Mouse (Mus musculus): ENCODE data around the gene Sf3b1.

DNA sequence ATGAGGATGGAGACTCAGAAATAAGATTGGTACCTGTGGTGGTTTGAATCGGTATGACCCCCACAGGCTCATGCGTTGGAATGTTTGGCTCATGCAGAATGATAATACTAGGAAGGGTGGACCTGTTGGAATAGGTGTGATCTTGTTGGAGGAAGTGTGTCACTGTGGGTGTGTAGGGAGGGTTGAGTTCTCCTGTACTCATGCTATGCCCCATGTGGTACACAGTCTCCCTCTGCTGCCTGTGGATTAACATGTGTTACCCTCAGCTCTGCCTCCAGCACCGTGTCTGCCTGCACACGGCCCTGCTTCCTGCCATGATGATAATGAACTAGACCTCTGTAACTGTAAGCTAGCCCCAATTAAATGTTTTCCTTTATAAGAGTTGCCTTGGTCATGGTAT lies 72.4 kb downstream of the Sf3b1 start:
- no peak for TF ChIP-seq CTCF (IDR thresholded peaks at IDR 0.05; ENCODE audit: low read depth)
- no peak for TF ChIP-seq EP300 (IDR thresholded peaks at IDR 0.05; ENCODE audit: low read depth)
